ENCODE assay signal across 34 mouse cellular contexts in genomic region chr3:129824891-129825290, GRCm38 (mm10). TPM values are rescaled to one million over a fixed set of nuclear protein-coding genes. Genes with fewer than 3 reads are reported as not detected.
"Had no signal": no experiment of that assay in that cellular context is flagged by ENCODE, and none has a peak within 500 bp of the region (broad histone marks: within the 10 kb centered on the region; RNA-seq: fewer than 3 reads in every experiment).

No protein-coding gene starts in this region.

- H3K4me2 ChIP-seq: embryonic facial prominence, embryonic 12.5 days; embryonic facial prominence, embryonic 13.5 days; embryonic facial prominence, embryonic 15.5 days; forebrain, embryonic 12.5 days; forebrain, embryonic 13.5 days; forebrain, embryonic 15.5 days; heart, embryonic 11.5 days had no signal

- H3K27ac ChIP-seq: embryonic facial prominence, embryonic 10.5 days; embryonic facial prominence, embryonic 12.5 days; embryonic facial prominence, embryonic 13.5 days; embryonic facial prominence, embryonic 15.5 days; forebrain, embryonic 10.5 days; forebrain, embryonic 12.5 days; forebrain, embryonic 13.5 days; forebrain, embryonic 15.5 days; gastrocnemius, adult 2 months; heart, adult 2 months; heart, embryonic 10.5 days had no signal

- DNase-seq: cerebellum, postnatal 36 days; embryo, embryonic 11 days; forebrain, postnatal 0 days; gastrocnemius, postnatal 25 days; gastrocnemius, postnatal 36 days had no signal

- H3K27me3 ChIP-seq: embryonic facial prominence, embryonic 12.5 days; embryonic facial prominence, embryonic 13.5 days; embryonic facial prominence, embryonic 15.5 days; forebrain, embryonic 12.5 days; forebrain, embryonic 13.5 days; forebrain, embryonic 15.5 days had no signal

- H3K9me3 ChIP-seq: embryonic facial prominence, embryonic 10.5 days; embryonic facial prominence, embryonic 12.5 days; embryonic facial prominence, embryonic 13.5 days; embryonic facial prominence, embryonic 15.5 days; forebrain, embryonic 10.5 days; forebrain, embryonic 12.5 days; forebrain, embryonic 13.5 days; forebrain, embryonic 15.5 days; heart, embryonic 10.5 days had no signal

- H3K4me3 ChIP-seq: embryonic facial prominence, embryonic 10.5 days; embryonic facial prominence, embryonic 12.5 days; embryonic facial prominence, embryonic 13.5 days; embryonic facial prominence, embryonic 15.5 days; erythroblast, embryonic 14.5 days; forebrain, embryonic 10.5 days; forebrain, embryonic 12.5 days; forebrain, embryonic 13.5 days; forebrain, embryonic 15.5 days; gastrocnemius, adult 2 months; heart, adult 2 months; heart, embryonic 10.5 days had no signal

- H3K9ac ChIP-seq: embryonic facial prominence, embryonic 12.5 days; embryonic facial prominence, embryonic 13.5 days; embryonic facial prominence, embryonic 15.5 days; forebrain, embryonic 12.5 days; forebrain, embryonic 13.5 days; forebrain, embryonic 15.5 days; forebrain, postnatal 0 days had no signal

RNA-seq across cellular contexts. Expression of gene Rrh, which starts 2.5 kb away (rescaled TPM):
- total RNA-seq: gastrocnemius, adult 18-20 months; gastrocnemius, adult 2 months; gastrocnemius, adult 8-10 months; gastrocnemius, postnatal 14 days; gastrocnemius, postnatal 25 days; gastrocnemius, postnatal 36 days; heart, adult 18-20 months; heart, adult 2 months had no signal
- polyA plus RNA-seq: embryonic facial prominence, embryonic 14.5 days; erythroblast, embryonic 14.5 days; forebrain, embryonic 11.5 days; gonadal fat pad, adult 2 months; heart, adult 2 months; heart, embryonic 10.5 days; heart, embryonic 11.5 days had no signal

RNA-seq across cellular contexts. Expression of gene Cfi, which starts 10.8 kb away (rescaled TPM):
- total RNA-seq: common myeloid progenitor, adult 5-6 weeks; forebrain, postnatal 0 days; gastrocnemius, adult 2 months; gastrocnemius, adult 8-10 months; gastrocnemius, postnatal 14 days; gastrocnemius, postnatal 25 days; granulocyte monocyte progenitor cell, adult 5-6 weeks had no signal
- polyA plus RNA-seq: cortical plate, adult 2 months had no signal

RNA-seq across cellular contexts. Expression of gene Lrit3, which starts 21.1 kb away (rescaled TPM):
- total RNA-seq: common myeloid progenitor, adult 5-6 weeks; forebrain, postnatal 0 days; gastrocnemius, adult 18-20 months; gastrocnemius, adult 2 months; gastrocnemius, adult 8-10 months; gastrocnemius, postnatal 10 days; gastrocnemius, postnatal 14 days; gastrocnemius, postnatal 25 days; gastrocnemius, postnatal 36 days; gastrocnemius, postnatal 4 days; granulocyte monocyte progenitor cell, adult 5-6 weeks; heart, adult 18-20 months; heart, adult 2 months; heart, adult 8-10 months had no signal
- polyA plus RNA-seq: embryonic facial prominence, embryonic 10.5 days; embryonic facial prominence, embryonic 11.5 days; embryonic facial prominence, embryonic 12.5 days; embryonic facial prominence, embryonic 13.5 days; embryonic facial prominence, embryonic 14.5 days; embryonic facial prominence, embryonic 15.5 days; erythroblast, embryonic 14.5 days; forebrain, embryonic 10.5 days; forebrain, embryonic 11.5 days; forebrain, embryonic 12.5 days; forebrain, embryonic 13.5 days; forebrain, embryonic 14.5 days; forebrain, embryonic 15.5 days; forebrain, embryonic 16.5 days; forebrain, postnatal 0 days; heart, adult 2 months; heart, embryonic 11.5 days had no signal
